Mouse (Mus musculus) heart, adult 2 months (tissue): ENCODE results near the gene Net1.

Experiments used
- EP300 ChIP-seq: fragments of 200-500 bp; IDR thresholded peaks from 2 replicates; pipeline ENCODE4 v1.6.1; 2011; ENCODE audit warnings: low read depth, low read length, control low read depth; ENCODE audit not compliant: insufficient read depth
- POLR2A ChIP-seq: fragments of 200-500 bp; IDR thresholded peaks from 2 replicates; pipeline ENCODE4 v1.6.1; 2011; ENCODE audit warnings: mild to moderate bottlenecking, low read depth, low read length, control low read depth; ENCODE audit not compliant: insufficient read depth

DNA sequence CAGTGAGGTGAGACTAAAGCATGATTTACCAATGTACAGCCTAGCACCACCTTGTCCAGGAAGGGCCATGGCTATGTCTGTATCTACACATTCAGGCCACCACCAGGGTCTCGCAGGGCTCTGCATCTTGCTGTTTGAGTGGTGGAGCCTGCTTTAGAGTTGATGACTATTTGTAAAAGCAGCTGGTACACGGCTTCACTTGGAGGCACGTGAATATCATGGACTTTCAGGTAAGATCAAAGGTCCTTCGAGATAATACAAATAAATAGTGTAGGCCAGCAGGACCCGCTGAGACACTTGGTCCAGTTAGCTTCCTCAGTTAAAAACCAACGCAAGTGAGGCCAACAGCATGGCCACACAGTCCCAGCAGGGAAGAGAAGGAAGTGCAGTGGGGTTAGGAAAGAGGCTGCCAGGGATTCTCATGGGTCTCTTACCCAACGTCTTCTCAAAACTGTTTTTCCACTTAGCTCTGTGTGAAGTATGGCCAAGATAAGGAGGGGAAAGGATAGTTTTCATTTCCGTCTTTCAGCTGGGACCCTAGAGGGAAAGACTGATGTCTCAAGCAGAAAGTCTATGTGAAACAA lies 22.5 kb downstream of the Net1 start:
- TF ChIP-seq EP300 (no peak), POLR2A (no peak)
